In genomic region chr4:72469236-72469875, GRCm38 (mm10) we compare ENCODE assay signal across 13 mouse cellular contexts.
A peak's percentile ranks its signal among the peaks of the same experiment; 100 is the strongest.
DNase-seq lines count a peak whose midpoint lies in the region; ATAC-seq and TF ChIP-seq lines count a peak whose summit lies in the region.
"Had no signal": no experiment of that assay in that cellular context is flagged by ENCODE, and none has a peak within 500 bp of the region (broad histone marks: within the 10 kb centered on the region; RNA-seq: fewer than 3 reads in every experiment).

No protein-coding gene starts in this region.

- ATAC-seq in forebrain, postnatal 0 days = peak; percentile 48
- no peak for ATAC-seq in forebrain, embryonic 12.5 days (ENCODE audit: low FRiP score)

- no peak for TF ChIP-seq CTCF in forebrain, postnatal 0 days (IDR thresholded peaks at IDR 0.05; ENCODE audit: low read depth)

- no peak overlapping the region for H3K4me2 ChIP-seq in forebrain, postnatal 0 days (ENCODE audit: low read depth)
- H3K4me2 ChIP-seq in forebrain, embryonic 12.5 days = no peak overlapping the region
- H3K4me2 ChIP-seq: heart, embryonic 12.5 days; liver, embryonic 15.5 days had no signal

- H3K27ac ChIP-seq in forebrain, postnatal 0 days (ENCODE audit: low read depth, low read length) = no peak overlapping the region
- H3K27ac ChIP-seq in forebrain, embryonic 12.5 days = no peak overlapping the region
- H3K27ac ChIP-seq: forebrain, embryonic 10.5 days; liver, embryonic 15.5 days had no signal

- no peaks in the 10 kb centered on the region for H3K36me3 ChIP-seq in forebrain, postnatal 0 days (ENCODE audit: insufficient read depth)
- no peaks in the 10 kb centered on the region for H3K36me3 ChIP-seq in forebrain, embryonic 12.5 days (replicated peaks)
- H3K36me3 ChIP-seq: forebrain, embryonic 10.5 days; heart, embryonic 12.5 days; liver, embryonic 15.5 days had no signal

- H3K4me1 ChIP-seq in forebrain, postnatal 0 days (ENCODE audit: insufficient read depth) = no peaks in the 10 kb centered on the region
- H3K4me1 ChIP-seq in forebrain, embryonic 12.5 days = no peaks in the 10 kb centered on the region
- H3K4me1 ChIP-seq: forebrain, embryonic 10.5 days; heart, embryonic 12.5 days; liver, embryonic 15.5 days had no signal

- intact Hi-C loops in left cerebral cortex, postnatal 25 days (cut with DNase I) = no loop called here

- peak; percentile 58 for DNase-seq in forebrain, postnatal 0 days
- peak; percentile 12 to 36 for DNase-seq in left cerebral cortex, postnatal 25 days (ENCODE audit: low spot score in 2 of 2)
- no peak for DNase-seq in left cerebral cortex, adult 11 months (ENCODE audit: low spot score)
- DNase-seq in brain, embryonic 18.5 days (ENCODE audit: low read depth, low spot score) = peak; percentile 50
- peak; percentile 30 for DNase-seq in layer of hippocampus, adult 9-11 months
- DNase-seq in thymus, adult 18-20 months = no peak
- no peak for DNase-seq in adrenal gland, postnatal 10 days
- DNase-seq: adrenal gland, adult 2 months; thymus, postnatal 4 days had no signal

- no peak overlapping the region for H3K4me3 ChIP-seq in forebrain, postnatal 0 days (ENCODE audit: low read depth, low read length)
- no peak overlapping the region for H3K4me3 ChIP-seq in forebrain, embryonic 12.5 days (replicated peaks)
- H3K4me3 ChIP-seq: forebrain, embryonic 10.5 days; heart, embryonic 12.5 days; liver, embryonic 15.5 days had no signal

- 6% methylated on average over 1 of the region's 1 CpGs for WGBS in forebrain, postnatal 0 days
- 75% methylated on average over 1 of the region's 1 CpGs for WGBS in forebrain, embryonic 12.5 days

- no peaks in the 10 kb centered on the region for H3K27me3 ChIP-seq in forebrain, postnatal 0 days (ENCODE audit: insufficient read depth, low read length)
- no peaks in the 10 kb centered on the region for H3K27me3 ChIP-seq in forebrain, embryonic 12.5 days
- H3K27me3 ChIP-seq: heart, embryonic 12.5 days; liver, embryonic 15.5 days had no signal

- H3K9me3 ChIP-seq in forebrain, postnatal 0 days (ENCODE audit: low read length) = no peaks in the 10 kb centered on the region
- H3K9me3 ChIP-seq in forebrain, embryonic 12.5 days = no peaks in the 10 kb centered on the region
- H3K9me3 ChIP-seq: forebrain, embryonic 10.5 days; heart, embryonic 12.5 days; liver, embryonic 15.5 days had no signal

- H3K9ac ChIP-seq in forebrain, postnatal 0 days = no peak overlapping the region
- H3K9ac ChIP-seq in forebrain, embryonic 12.5 days = no peak overlapping the region
- H3K9ac ChIP-seq: heart, embryonic 12.5 days; liver, embryonic 15.5 days had no signal

Comparison
In these comparisons a context has a peak if more than half of its experiments do, and no peak if none do; other contexts are left out.
1. DNase-seq: peak in forebrain, postnatal 0 days (single experiment), left cerebral cortex, postnatal 25 days (2 of 2), brain, embryonic 18.5 days (single experiment) and layer of hippocampus, adult 9-11 months (single experiment); none in left cerebral cortex, adult 11 months (single experiment), thymus, adult 18-20 months (0 of 2) and adrenal gland, postnatal 10 days (single experiment).